Mouse (Mus musculus): ENCODE data around the gene Camta1. TPM values are rescaled to one million over a fixed set of nuclear protein-coding genes. Genes with fewer than 3 reads are reported as not detected.

Gene Camta1
- polyA plus RNA-seq, 1 experiment from 2014 or later: 137 TPM

- Histone ChIP-seq H3K9ac (ENCODE audit: low read depth, low read length) (no peak overlapping the region), H3K4me1 (ENCODE audit: control insufficient read depth, insufficient read depth, low read length) (no peaks in the 10 kb centered on the region), H3K9me3 (replicated peaks; ENCODE audit: control insufficient read depth, low read length) (no peaks in the 10 kb centered on the region), H3K27ac (ENCODE audit: low read depth, low read length) (no peak overlapping the region), H3K27me3 (ENCODE audit: control insufficient read depth, insufficient read depth, low read length) (peaks cover 12% of the 10 kb centered on the region), H3K36me3 (ENCODE audit: control insufficient read depth, insufficient read depth, low read length) (no peaks in the 10 kb centered on the region), H3K4me3 (ENCODE audit: low read depth, low read length) (no peak overlapping the region), H3K4me2 (no peak overlapping the region)
- ATAC-seq (replicated peaks; ENCODE audit: insufficient number of reproducible peaks, low FRiP score, low TSS enrichment): no peak
- 61% methylated on average over 7 of the region's 7 CpGs for WGBS (ENCODE audit: insufficient replicate concordance)
These were observed 598.6 kb downstream of the Camta1 start for GRCm38 (mm10) chr4:151263052-151263451.

DNA sequence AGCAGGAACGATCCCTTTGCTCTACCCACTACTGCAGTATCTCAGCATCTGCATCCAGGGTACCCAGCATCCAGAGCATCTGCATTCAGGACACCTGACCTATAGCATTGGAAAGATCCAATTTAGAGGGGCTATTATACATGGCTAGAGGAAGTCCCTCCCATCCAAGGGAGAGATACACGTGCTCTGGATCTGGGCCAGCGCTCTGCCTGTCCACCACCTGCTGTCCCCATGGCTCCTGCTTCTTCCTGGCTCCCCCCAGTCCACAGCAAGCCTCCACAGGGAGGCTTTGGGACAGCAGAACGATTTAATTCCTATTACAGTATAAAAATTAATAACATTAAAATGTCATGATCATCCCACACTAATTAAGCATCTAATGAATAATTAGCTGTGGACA lies 605.1 kb downstream of the Camta1 start:
- Histone ChIP-seq H3K4me2 (no peak overlapping the region), H3K9me3 (replicated peaks; ENCODE audit: control insufficient read depth, low read length) (no peaks in the 10 kb centered on the region), H3K9ac (ENCODE audit: low read depth, low read length) (no peak overlapping the region), H3K36me3 (ENCODE audit: control insufficient read depth, insufficient read depth, low read length) (no peaks in the 10 kb centered on the region), H3K4me1 (ENCODE audit: control insufficient read depth, insufficient read depth, low read length) (no peaks in the 10 kb centered on the region), H3K27ac (ENCODE audit: low read depth, low read length) (no peak overlapping the region), H3K27me3 (ENCODE audit: control insufficient read depth, insufficient read depth, low read length) (peaks cover 8% of the 10 kb centered on the region), H3K4me3 (ENCODE audit: low read depth, low read length) (no peak overlapping the region)
- ATAC-seq (replicated peaks; ENCODE audit: insufficient number of reproducible peaks, low FRiP score, low TSS enrichment): no peak
- WGBS (ENCODE audit: insufficient replicate concordance): 58% methylated on average over 4 of the region's 4 CpGs

GRCm38 (mm10) chr4:151250824-151251223 lies 610.9 kb downstream of the Camta1 start:
- Histone ChIP-seq H3K36me3 (ENCODE audit: control insufficient read depth, insufficient read depth, low read length) (no peaks in the 10 kb centered on the region), H3K9me3 (replicated peaks; ENCODE audit: control insufficient read depth, low read length) (no peaks in the 10 kb centered on the region), H3K4me2 (no peak overlapping the region), H3K27me3 (ENCODE audit: control insufficient read depth, insufficient read depth, low read length) (no peaks in the 10 kb centered on the region), H3K4me1 (ENCODE audit: control insufficient read depth, insufficient read depth, low read length) (no peaks in the 10 kb centered on the region), H3K27ac (ENCODE audit: low read depth, low read length) (no peak overlapping the region), H3K9ac (ENCODE audit: low read depth, low read length) (no peak overlapping the region), H3K4me3 (ENCODE audit: low read depth, low read length) (no peak overlapping the region)
- 81% methylated on average over 6 of the region's 6 CpGs for WGBS (ENCODE audit: insufficient replicate concordance)
- ATAC-seq (replicated peaks; ENCODE audit: insufficient number of reproducible peaks, low FRiP score, low TSS enrichment): no peak

DNA sequence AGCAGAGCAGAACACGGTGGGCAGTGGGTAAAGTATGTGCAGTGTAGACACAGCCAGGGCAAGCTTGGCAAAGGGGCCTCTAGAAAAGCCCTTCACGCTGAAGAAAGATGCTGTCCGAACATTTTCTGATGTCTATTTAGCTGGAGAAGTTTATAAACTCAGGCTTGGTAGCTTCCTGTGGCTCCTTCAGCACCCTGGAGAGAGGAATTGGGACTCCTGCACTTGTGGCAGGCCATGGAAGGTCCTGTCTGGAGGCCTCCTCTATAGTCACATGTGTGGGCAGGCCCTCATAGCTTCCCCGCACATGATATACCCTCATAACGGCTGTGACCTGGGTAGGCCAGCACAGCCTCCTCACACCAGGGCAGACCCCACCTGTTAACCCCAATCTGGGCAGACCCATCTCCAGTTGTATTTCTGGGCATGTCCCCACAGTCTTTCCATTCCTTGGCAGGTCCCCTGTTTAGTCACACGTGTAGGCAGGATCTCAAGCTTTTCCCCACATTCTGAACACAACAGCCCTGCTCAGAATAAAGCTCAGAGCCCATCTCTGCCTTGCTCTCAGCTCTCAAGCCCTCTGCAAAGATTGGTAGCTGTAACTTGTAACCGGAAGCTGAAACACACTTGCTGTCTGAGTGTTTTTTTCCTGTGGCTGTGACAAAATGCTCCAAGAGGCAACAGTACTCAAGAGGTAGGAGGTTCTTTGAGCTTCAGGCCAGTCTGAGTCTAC lies 616.4 kb downstream of the Camta1 start:
- Histone ChIP-seq H3K4me1 (ENCODE audit: control insufficient read depth, insufficient read depth, low read length) (peaks cover 7% of the 10 kb centered on the region), H3K27ac (ENCODE audit: low read depth, low read length) (no peak overlapping the region), H3K27me3 (ENCODE audit: control insufficient read depth, insufficient read depth, low read length) (no peaks in the 10 kb centered on the region), H3K9ac (ENCODE audit: low read depth, low read length) (no peak overlapping the region), H3K36me3 (ENCODE audit: control insufficient read depth, insufficient read depth, low read length) (no peaks in the 10 kb centered on the region), H3K4me2 (no peak overlapping the region), H3K9me3 (replicated peaks; ENCODE audit: control insufficient read depth, low read length) (0 out of 2 replicates have a peak, but pooled peaks cover 3% of the 10 kb centered on the region), H3K4me3 (ENCODE audit: low read depth, low read length) (no peak overlapping the region)
- 59% methylated on average over 7 of the region's 7 CpGs for WGBS (ENCODE audit: insufficient replicate concordance)
- ATAC-seq (replicated peaks; ENCODE audit: insufficient number of reproducible peaks, low FRiP score, low TSS enrichment): no peak

DNA sequence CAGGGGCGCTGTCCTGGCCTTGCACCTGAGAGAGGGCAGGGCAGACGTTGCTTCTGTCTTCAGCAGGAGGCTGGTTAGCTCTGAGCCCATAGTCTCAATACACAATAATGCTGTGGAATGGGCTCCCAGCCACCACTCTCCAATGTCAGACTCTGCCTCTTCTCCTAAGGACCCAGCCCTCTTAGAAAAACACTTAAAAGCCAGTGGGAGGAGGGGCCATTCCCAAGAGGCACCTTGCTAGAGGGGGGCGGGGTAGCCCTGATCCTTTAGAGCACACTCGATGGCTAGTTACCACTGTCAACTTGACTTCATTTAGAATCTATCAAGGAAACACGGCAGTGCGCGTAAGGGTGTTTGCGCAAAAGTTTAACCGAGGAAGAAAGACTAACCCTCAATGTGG lies 618.2 kb downstream of the Camta1 start:
- no peak overlapping the region for H3K4me3 ChIP-seq (ENCODE audit: low read depth, low read length)
- no peak overlapping the region for H3K27ac ChIP-seq (ENCODE audit: low read depth, low read length)
- H3K36me3 ChIP-seq (ENCODE audit: control insufficient read depth, insufficient read depth, low read length): no peaks in the 10 kb centered on the region
- H3K4me2 ChIP-seq: no peak overlapping the region
- 0 out of 2 replicates have a peak, but pooled peaks cover 3% of the 10 kb centered on the region for H3K9me3 ChIP-seq (replicated peaks; ENCODE audit: control insufficient read depth, low read length)
- H3K4me1 ChIP-seq (ENCODE audit: control insufficient read depth, insufficient read depth, low read length): peaks cover 7% of the 10 kb centered on the region
- H3K9ac ChIP-seq (ENCODE audit: low read depth, low read length): no peak overlapping the region
- no peaks in the 10 kb centered on the region for H3K27me3 ChIP-seq (ENCODE audit: control insufficient read depth, insufficient read depth, low read length)
- no peak for ATAC-seq (replicated peaks; ENCODE audit: insufficient number of reproducible peaks, low FRiP score, low TSS enrichment)
- 64% methylated on average over 9 of the region's 9 CpGs for WGBS (ENCODE audit: insufficient replicate concordance)

GRCm38 (mm10) chr4:151242751-151243150 lies 618.9 kb downstream of the Camta1 start:
- 30% methylated on average over 12 of the region's 12 CpGs for WGBS (ENCODE audit: insufficient replicate concordance)
- no peak overlapping the region for H3K4me3 ChIP-seq (ENCODE audit: low read depth, low read length)
- no peak overlapping the region for H3K27ac ChIP-seq (ENCODE audit: low read depth, low read length)
- 0 out of 2 replicates have a peak, but pooled peaks cover 3% of the 10 kb centered on the region for H3K9me3 ChIP-seq (replicated peaks; ENCODE audit: control insufficient read depth, low read length)
- no peaks in the 10 kb centered on the region for H3K36me3 ChIP-seq (ENCODE audit: control insufficient read depth, insufficient read depth, low read length)
- peaks cover 7% of the 10 kb centered on the region for H3K4me1 ChIP-seq (ENCODE audit: control insufficient read depth, insufficient read depth, low read length)
- H3K27me3 ChIP-seq (ENCODE audit: control insufficient read depth, insufficient read depth, low read length): no peaks in the 10 kb centered on the region
- ATAC-seq (replicated peaks; ENCODE audit: insufficient number of reproducible peaks, low FRiP score, low TSS enrichment): no peak
- no peak overlapping the region for H3K4me2 ChIP-seq
- no peak overlapping the region for H3K9ac ChIP-seq (ENCODE audit: low read depth, low read length)

- H3K4me3 ChIP-seq (ENCODE audit: low read depth, low read length): no peak overlapping the region
- H3K4me1 ChIP-seq (ENCODE audit: control insufficient read depth, insufficient read depth, low read length): peaks cover 7% of the 10 kb centered on the region
- no peaks in the 10 kb centered on the region for H3K36me3 ChIP-seq (ENCODE audit: control insufficient read depth, insufficient read depth, low read length)
- WGBS (ENCODE audit: insufficient replicate concordance): 76% methylated on average over 5 of the region's 5 CpGs
- 0 out of 2 replicates have a peak, but pooled peaks cover 3% of the 10 kb centered on the region for H3K9me3 ChIP-seq (replicated peaks; ENCODE audit: control insufficient read depth, low read length)
- no peaks in the 10 kb centered on the region for H3K27me3 ChIP-seq (ENCODE audit: control insufficient read depth, insufficient read depth, low read length)
- H3K27ac ChIP-seq (ENCODE audit: low read depth, low read length): no peak overlapping the region
- no peak overlapping the region for H3K9ac ChIP-seq (ENCODE audit: low read depth, low read length)
- H3K4me2 ChIP-seq: no peak overlapping the region
- no peak for ATAC-seq (replicated peaks; ENCODE audit: insufficient number of reproducible peaks, low FRiP score, low TSS enrichment)
These were observed 621.2 kb downstream of the Camta1 start for GRCm38 (mm10) chr4:151240465-151240864.

- no peaks in the 10 kb centered on the region for H3K27me3 ChIP-seq (ENCODE audit: control insufficient read depth, insufficient read depth, low read length)
- no peaks in the 10 kb centered on the region for H3K36me3 ChIP-seq (ENCODE audit: control insufficient read depth, insufficient read depth, low read length)
- 73% methylated on average over 19 of the region's 19 CpGs for WGBS (ENCODE audit: insufficient replicate concordance)
- no peak overlapping the region for H3K9ac ChIP-seq (ENCODE audit: low read depth, low read length)
- H3K27ac ChIP-seq (ENCODE audit: low read depth, low read length): no peak overlapping the region
- no peak overlapping the region for H3K4me2 ChIP-seq
- no peaks in the 10 kb centered on the region for H3K4me1 ChIP-seq (ENCODE audit: control insufficient read depth, insufficient read depth, low read length)
- ATAC-seq (replicated peaks; ENCODE audit: insufficient number of reproducible peaks, low FRiP score, low TSS enrichment): no peak
- H3K9me3 ChIP-seq (replicated peaks; ENCODE audit: control insufficient read depth, low read length): 0 out of 2 replicates have a peak, but pooled peaks cover 3% of the 10 kb centered on the region
- H3K4me3 ChIP-seq (ENCODE audit: low read depth, low read length): no peak overlapping the region
These were observed 622.5 kb downstream of the Camta1 start for GRCm38 (mm10) chr4:151238970-151239684.
